Mouse (Mus musculus): ENCODE results near the gene Gm28372. TPM values are rescaled to one million over a fixed set of nuclear protein-coding genes. Genes with fewer than 3 reads are reported as not detected.
A peak's percentile ranks its signal among the peaks of the same experiment; 100 is the strongest.

Gene Gm28372
- polyA plus RNA-seq, 1 experiment from 2014 or later = not detected

DNA sequence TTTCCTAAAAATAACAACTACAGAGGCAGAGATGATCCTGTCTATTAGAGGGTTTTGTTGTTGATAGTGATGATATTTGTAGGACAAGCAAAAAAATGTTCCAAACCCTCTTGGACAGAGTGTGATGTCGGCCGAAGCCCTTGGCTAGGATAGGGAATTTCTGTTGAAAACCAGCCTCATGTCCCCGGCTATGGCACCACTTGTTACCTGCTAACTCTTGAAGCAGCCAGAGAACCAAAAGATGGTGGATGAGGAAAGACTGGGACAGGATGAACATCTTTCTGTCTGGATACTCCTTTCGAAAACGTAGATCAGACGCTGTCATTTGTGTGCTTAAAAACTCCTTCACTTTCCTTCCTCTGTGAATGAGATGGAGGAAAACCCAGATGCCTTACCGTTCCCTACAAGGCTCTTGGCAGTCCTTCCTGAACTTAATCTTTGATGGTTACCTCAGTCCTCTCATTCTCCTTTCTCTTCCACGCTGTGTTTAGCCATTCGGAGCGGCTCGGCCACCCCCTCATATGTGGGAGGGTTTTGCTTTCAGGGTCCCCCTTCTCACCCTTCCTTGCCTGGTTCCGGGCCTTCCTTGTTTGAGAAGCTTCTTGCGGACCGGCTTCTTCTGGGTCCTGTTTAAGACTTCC lies 46.2 kb downstream of the Gm28372 start:
- ATAC-seq (ENCODE audit: insufficient number of reproducible peaks, insufficient read depth, low FRiP score, low read depth) = no peak
- WGBS = 64% methylated on average over 14 of the region's 14 CpGs
- H3K9ac ChIP-seq (replicated peaks; ENCODE audit: low read depth, low read length) = peak overlapping the region; percentile 69; the same call in 1 of the 2 replicates
- no peaks in the 10 kb centered on the region for H3K36me3 ChIP-seq (ENCODE audit: control insufficient read depth, insufficient read depth, low read length)
- peak overlapping the region; percentile 61 for H3K4me2 ChIP-seq (replicated peaks; ENCODE audit: low read depth, low read length)
- no peaks in the 10 kb centered on the region for H3K27me3 ChIP-seq (ENCODE audit: control insufficient read depth, insufficient read depth, low read length)
- H3K9me3 ChIP-seq (ENCODE audit: control insufficient read depth, low read depth, low read length) = no peaks in the 10 kb centered on the region
- H3K4me3 ChIP-seq (ENCODE audit: low read depth, low read length) = peak overlapping the region; percentile 82
- no peak overlapping the region for H3K27ac ChIP-seq (ENCODE audit: low read length)
- peaks cover 19% of the 10 kb centered on the region; the same call in 1 of the 2 replicates for H3K4me1 ChIP-seq (ENCODE audit: control insufficient read depth, insufficient read depth, low read length)

DNA sequence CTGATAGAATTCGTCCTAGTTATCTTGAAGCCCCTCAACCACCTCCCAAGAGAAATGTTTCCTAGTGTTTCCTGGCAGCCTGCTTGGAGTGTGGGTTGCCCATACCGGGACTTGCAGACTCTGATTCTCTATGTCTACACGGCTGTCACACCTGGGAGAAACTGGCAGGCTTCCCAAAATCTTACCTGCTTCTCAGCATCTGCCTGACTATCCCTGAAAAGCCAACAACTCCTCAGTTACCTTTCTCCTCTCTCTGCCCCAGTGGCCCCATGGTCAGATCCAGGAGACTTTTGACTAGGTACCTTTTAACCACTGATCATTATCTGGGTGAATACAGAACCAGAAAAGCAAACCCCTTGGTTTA lies 46.7 kb downstream of the Gm28372 start:
- H3K9me3 ChIP-seq (ENCODE audit: control insufficient read depth, low read depth, low read length) = no peaks in the 10 kb centered on the region
- H3K4me2 ChIP-seq (replicated peaks; ENCODE audit: low read depth, low read length) = peak overlapping the region; percentile 61
- H3K4me1 ChIP-seq (ENCODE audit: control insufficient read depth, insufficient read depth, low read length) = peaks cover 19% of the 10 kb centered on the region; the same call in 1 of the 2 replicates
- no peaks in the 10 kb centered on the region for H3K36me3 ChIP-seq (ENCODE audit: control insufficient read depth, insufficient read depth, low read length)
- no peaks in the 10 kb centered on the region for H3K27me3 ChIP-seq (ENCODE audit: control insufficient read depth, insufficient read depth, low read length)
- no peak overlapping the region for H3K27ac ChIP-seq (ENCODE audit: low read length)
- no peak for ATAC-seq (ENCODE audit: insufficient number of reproducible peaks, insufficient read depth, low FRiP score, low read depth)
- 64% methylated on average over 3 of the region's 3 CpGs for WGBS
- no peak overlapping the region for H3K9ac ChIP-seq (replicated peaks; ENCODE audit: low read depth, low read length)
- peak overlapping the region; percentile 82; the same call in 1 of the 2 replicates for H3K4me3 ChIP-seq (ENCODE audit: low read depth, low read length)

GRCm38 (mm10) chr2:130452266-130452665 lies 47.2 kb downstream of the Gm28372 start:
- H3K4me2 ChIP-seq (replicated peaks; ENCODE audit: low read depth, low read length) = no peak overlapping the region
- no peaks in the 10 kb centered on the region for H3K9me3 ChIP-seq (ENCODE audit: control insufficient read depth, low read depth, low read length)
- ATAC-seq (ENCODE audit: insufficient number of reproducible peaks, insufficient read depth, low FRiP score, low read depth) = no peak
- H3K36me3 ChIP-seq (ENCODE audit: control insufficient read depth, insufficient read depth, low read length) = no peaks in the 10 kb centered on the region
- H3K27ac ChIP-seq (ENCODE audit: low read length) = no peak overlapping the region
- H3K9ac ChIP-seq (replicated peaks; ENCODE audit: low read depth, low read length) = no peak overlapping the region
- 62% methylated on average over 2 of the region's 2 CpGs for WGBS
- no peak overlapping the region for H3K4me3 ChIP-seq (ENCODE audit: low read depth, low read length)
- H3K4me1 ChIP-seq (ENCODE audit: control insufficient read depth, insufficient read depth, low read length) = peaks cover 19% of the 10 kb centered on the region; the same call in 1 of the 2 replicates
- H3K27me3 ChIP-seq (ENCODE audit: control insufficient read depth, insufficient read depth, low read length) = no peaks in the 10 kb centered on the region

DNA sequence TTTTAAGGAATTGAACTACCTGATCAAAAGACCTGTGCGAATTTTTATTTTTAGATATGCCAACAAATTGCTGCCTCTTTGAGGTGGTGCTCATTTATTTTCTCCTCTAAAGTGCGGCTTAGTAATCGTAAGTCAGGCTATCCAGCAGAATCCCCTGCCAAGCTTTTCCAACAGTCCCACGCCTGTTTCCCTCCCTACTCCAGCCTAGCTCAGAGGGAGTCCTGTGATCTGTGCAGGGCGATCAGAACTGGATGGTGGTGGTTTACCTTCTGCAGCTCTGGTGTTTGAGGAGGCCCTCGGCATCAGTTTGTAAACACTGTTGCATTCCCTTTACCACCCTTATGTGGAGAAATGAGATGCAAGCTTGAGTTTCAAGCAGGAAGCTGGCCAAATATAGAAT lies 48.4 kb downstream of the Gm28372 start:
- 66% methylated on average over 6 of the region's 6 CpGs for WGBS
- peaks cover 19% of the 10 kb centered on the region; the same call in 1 of the 2 replicates for H3K4me1 ChIP-seq (ENCODE audit: control insufficient read depth, insufficient read depth, low read length)
- no peak overlapping the region for H3K9ac ChIP-seq (replicated peaks; ENCODE audit: low read depth, low read length)
- H3K27me3 ChIP-seq (ENCODE audit: control insufficient read depth, insufficient read depth, low read length) = no peaks in the 10 kb centered on the region
- no peak overlapping the region for H3K4me2 ChIP-seq (replicated peaks; ENCODE audit: low read depth, low read length)
- H3K27ac ChIP-seq (ENCODE audit: low read length) = no peak overlapping the region
- no peaks in the 10 kb centered on the region for H3K9me3 ChIP-seq (ENCODE audit: control insufficient read depth, low read depth, low read length)
- no peak for ATAC-seq (ENCODE audit: insufficient number of reproducible peaks, insufficient read depth, low FRiP score, low read depth)
- no peaks in the 10 kb centered on the region for H3K36me3 ChIP-seq (ENCODE audit: control insufficient read depth, insufficient read depth, low read length)
- H3K4me3 ChIP-seq (ENCODE audit: low read depth, low read length) = no peak overlapping the region

DNA sequence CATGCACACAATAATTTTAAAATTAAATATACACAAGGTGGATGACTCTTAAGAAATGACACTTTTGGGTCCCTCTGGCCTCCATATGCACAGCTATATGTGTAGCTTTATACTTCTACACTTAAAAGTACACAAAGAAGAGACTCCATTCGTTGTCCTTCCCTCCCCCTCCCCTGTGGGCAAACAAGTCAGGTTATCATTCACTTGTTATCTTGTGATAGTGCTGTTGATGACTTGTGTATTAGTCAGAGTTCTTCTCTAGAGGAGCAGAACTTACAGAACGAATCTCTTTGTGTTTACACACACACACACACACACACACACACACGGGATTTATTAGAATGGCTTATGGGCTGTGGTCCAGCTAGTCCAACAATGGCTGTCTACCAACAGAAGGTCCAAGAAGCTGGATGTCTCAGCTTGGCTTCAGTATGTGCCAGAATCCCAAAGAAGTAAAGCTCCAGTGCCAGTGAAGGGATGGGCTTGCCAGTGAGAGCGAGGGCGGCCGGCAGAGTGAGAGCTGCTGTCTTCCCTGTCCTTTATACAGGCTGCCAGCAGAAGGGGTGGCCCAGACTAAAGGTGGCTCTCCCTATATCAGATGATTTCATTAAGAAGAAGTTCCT lies 49.8 kb downstream of the Gm28372 start:
- 61% methylated on average over 6 of the region's 6 CpGs for WGBS
- ATAC-seq (ENCODE audit: insufficient number of reproducible peaks, insufficient read depth, low FRiP score, low read depth) = no peak

More for the DNA sequence above, 49.8 kb downstream of the Gm28372 start:
- H3K4me2 ChIP-seq (replicated peaks; ENCODE audit: low read depth, low read length) = no peak overlapping the region
- H3K36me3 ChIP-seq (ENCODE audit: control insufficient read depth, insufficient read depth, low read length) = no peaks in the 10 kb centered on the region
- no peak overlapping the region for H3K27ac ChIP-seq (ENCODE audit: low read length)
- no peak overlapping the region for H3K4me3 ChIP-seq (ENCODE audit: low read depth, low read length)
- no peaks in the 10 kb centered on the region for H3K9me3 ChIP-seq (ENCODE audit: control insufficient read depth, low read depth, low read length)
- H3K9ac ChIP-seq (replicated peaks; ENCODE audit: low read depth, low read length) = no peak overlapping the region
- peaks cover 14% of the 10 kb centered on the region; the same call in 1 of the 2 replicates for H3K4me1 ChIP-seq (ENCODE audit: control insufficient read depth, insufficient read depth, low read length)
- no peaks in the 10 kb centered on the region for H3K27me3 ChIP-seq (ENCODE audit: control insufficient read depth, insufficient read depth, low read length)

Other genes with a start within 250 kb of the Gm28372 start
- gene Snrpb, start 225.8 kb upstream of the Gm28372 start, polyA plus RNA-seq (2014; fragmentation: Nextera tagmentation; extraction: Ambion mirVana) = 596 and 613 TPM in 2 replicates
- not detected in 2 replicates for gene Tmc2, start 210.0 kb upstream of the Gm28372 start, polyA plus RNA-seq (2014; fragmentation: Nextera tagmentation; extraction: Ambion mirVana)
- gene Nop56, start 130.8 kb upstream of the Gm28372 start, polyA plus RNA-seq (2014; fragmentation: Nextera tagmentation; extraction: Ambion mirVana) = 273 and 305 TPM in 2 replicates
- 165 and 169 TPM in 2 replicates for gene Idh3b, start 120.7 kb upstream of the Gm28372 start, polyA plus RNA-seq (2014; fragmentation: Nextera tagmentation; extraction: Ambion mirVana)
- gene Ebf4, start 110.1 kb upstream of the Gm28372 start, polyA plus RNA-seq (2014; fragmentation: Nextera tagmentation; extraction: Ambion mirVana) = 3.7 and 4.7 TPM in 2 replicates
- gene Cpxm1, start 7.7 kb upstream of the Gm28372 start, polyA plus RNA-seq (2014; fragmentation: Nextera tagmentation; extraction: Ambion mirVana) = 44.2 and 46.7 TPM in 2 replicates
- gene 1700020A23Rik, start within 50 bp of the Gm28372 start, polyA plus RNA-seq (2014; fragmentation: Nextera tagmentation; extraction: Ambion mirVana) = not detected in 2 replicates
- gene Tmem239, start 1.2 kb downstream of the Gm28372 start, polyA plus RNA-seq (2014; fragmentation: Nextera tagmentation; extraction: Ambion mirVana) = not detected in 2 replicates
- gene Vps16, start 19.1 kb downstream of the Gm28372 start, polyA plus RNA-seq (2014; fragmentation: Nextera tagmentation; extraction: Ambion mirVana) = 69.7 and 71.3 TPM in 2 replicates
- gene Pced1a, start 19.5 kb downstream of the Gm28372 start, polyA plus RNA-seq (2014; fragmentation: Nextera tagmentation; extraction: Ambion mirVana) = 12.4 and 12.9 TPM in 2 replicates
- gene Ptpra, start 45.0 kb downstream of the Gm28372 start, polyA plus RNA-seq (2014; fragmentation: Nextera tagmentation; extraction: Ambion mirVana) = 110 and 115 TPM in 2 replicates
- 85.6 and 86.2 TPM in 2 replicates for gene Mrps26, start 158.5 kb downstream of the Gm28372 start, polyA plus RNA-seq (2014; fragmentation: Nextera tagmentation; extraction: Ambion mirVana)
- gene Oxt, start 170.9 kb downstream of the Gm28372 start, polyA plus RNA-seq (2014; fragmentation: Nextera tagmentation; extraction: Ambion mirVana) = not detected in 2 replicates
- not detected in 2 replicates for gene Avp, start 177.3 kb downstream of the Gm28372 start, polyA plus RNA-seq (2014; fragmentation: Nextera tagmentation; extraction: Ambion mirVana)
- gene Fastkd5, start 224.8 kb downstream of the Gm28372 start, polyA plus RNA-seq (2014; fragmentation: Nextera tagmentation; extraction: Ambion mirVana) = 17.1 and 17.9 TPM in 2 replicates
- gene Ubox5, start 224.8 kb downstream of the Gm28372 start, polyA plus RNA-seq (2014; fragmentation: Nextera tagmentation; extraction: Ambion mirVana) = 14.0 and 14.6 TPM in 2 replicates
- gene Lzts3, start 237.6 kb downstream of the Gm28372 start, polyA plus RNA-seq (2014; fragmentation: Nextera tagmentation; extraction: Ambion mirVana) = 2.8 and 4.0 TPM in 2 replicates